Mouse (Mus musculus) CD4-positive, CD25-positive, alpha-beta regulatory T cell, adult 2 months (primary cell): ENCODE measurements around the gene Sox18.

Experiments
- DNase-seq: peaks from one replicate; pipeline ENCODE4 v3.0.0-alpha.2; 2012; ENCODE audit warnings: low read depth, low spot score

Gene Sox18

DNA sequence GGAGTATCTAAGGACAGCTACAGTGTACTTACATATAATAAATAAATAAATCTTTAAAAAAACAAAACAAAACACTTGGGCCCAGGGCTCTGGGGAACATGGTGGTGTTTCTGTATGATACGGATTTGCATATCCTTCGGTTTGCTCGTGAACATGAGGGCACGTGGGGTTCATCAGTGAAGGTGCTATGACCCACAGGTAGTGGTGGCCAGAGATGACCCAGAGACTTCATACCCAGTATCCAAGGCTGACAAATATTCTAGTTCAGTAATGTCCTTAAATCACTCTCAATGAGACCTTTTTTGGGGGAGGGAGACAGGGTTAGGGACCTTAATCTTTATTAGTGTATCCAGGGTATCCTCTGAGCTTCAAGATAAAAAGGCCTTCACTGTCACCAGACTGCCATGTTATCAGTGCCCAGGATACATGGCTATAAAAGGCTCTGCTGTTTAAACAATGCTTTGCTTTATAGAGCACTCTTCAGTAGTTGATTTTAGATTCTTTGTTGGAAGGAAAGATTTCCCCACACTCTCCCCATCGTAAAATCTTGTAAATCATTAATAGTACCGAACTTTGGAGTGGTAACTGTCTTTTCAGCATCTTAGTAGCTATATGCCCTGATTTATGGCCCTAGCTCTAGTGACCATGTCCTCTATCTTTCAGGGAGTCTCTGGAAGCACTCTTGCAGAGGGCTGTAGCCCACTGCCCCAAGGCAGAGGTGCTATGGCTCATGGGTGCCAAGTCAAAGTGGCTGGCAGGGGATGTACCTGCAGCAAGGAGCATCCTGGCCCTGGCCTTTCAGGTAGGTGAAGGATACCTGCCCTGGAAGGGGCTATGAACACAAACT is 24.6 kb downstream of the Sox18 start:
- DNase-seq = no peak

DNA sequence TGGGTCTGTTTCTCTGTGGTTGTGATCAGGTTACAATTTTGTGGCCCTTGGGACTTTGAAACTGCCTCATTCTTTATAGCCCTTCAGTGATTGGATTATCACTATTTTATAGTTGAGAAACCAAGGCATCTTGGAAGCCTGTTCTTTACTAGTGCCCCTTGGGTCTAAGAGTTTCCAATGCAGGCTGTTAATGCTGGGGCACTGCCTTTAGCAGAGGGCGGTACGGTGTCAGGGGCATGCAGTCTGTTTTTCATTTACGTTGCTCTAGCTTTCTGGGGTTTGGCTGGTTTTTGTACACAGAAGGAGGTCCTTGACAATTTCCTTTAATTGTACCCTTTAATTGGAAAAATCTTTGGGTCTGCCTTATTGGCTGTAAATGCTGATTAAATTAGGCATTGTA is 25.8 kb downstream of the Sox18 start:
- no peak for DNase-seq

DNA sequence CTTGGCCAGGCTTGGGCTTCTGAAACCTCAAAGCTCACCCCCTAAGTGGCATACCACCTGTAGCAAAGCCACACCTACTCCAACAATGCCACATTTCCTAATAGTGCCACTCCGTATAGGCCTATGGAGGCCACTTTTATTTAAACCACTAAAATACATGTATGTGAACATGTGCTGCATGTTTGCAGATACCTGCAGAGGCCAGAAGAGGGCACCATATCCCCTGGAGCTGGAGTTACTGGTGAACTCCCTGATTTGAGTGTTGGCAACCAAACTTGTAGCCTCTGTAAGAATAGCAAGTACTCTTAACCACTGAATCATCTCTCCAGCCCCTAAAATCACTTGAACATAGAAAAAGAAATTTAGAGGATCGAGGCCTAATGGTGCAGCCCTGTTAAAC is 27.1 kb downstream of the Sox18 start:
- peak; percentile 67 for DNase-seq

DNA sequence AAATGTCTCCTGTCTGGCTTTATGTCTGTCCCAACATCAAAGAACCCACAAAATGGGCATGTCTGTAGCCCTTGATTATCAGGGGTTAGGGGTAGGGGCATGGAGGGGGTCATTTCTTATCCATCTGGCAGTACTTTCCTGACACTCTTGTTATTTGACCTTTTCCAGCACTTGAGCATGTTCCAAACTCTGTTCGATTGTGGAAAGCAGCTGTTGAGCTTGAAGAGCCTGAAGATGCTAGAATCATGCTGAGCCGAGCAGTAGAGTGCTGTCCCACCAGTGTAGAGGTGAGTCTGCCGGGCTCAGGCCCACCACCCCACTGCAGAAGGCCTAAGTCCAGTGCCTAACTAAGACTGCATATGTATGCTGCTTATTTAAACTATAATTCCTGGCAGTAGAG is 35.6 kb downstream of the Sox18 start:
- DNase-seq = no peak

DNA sequence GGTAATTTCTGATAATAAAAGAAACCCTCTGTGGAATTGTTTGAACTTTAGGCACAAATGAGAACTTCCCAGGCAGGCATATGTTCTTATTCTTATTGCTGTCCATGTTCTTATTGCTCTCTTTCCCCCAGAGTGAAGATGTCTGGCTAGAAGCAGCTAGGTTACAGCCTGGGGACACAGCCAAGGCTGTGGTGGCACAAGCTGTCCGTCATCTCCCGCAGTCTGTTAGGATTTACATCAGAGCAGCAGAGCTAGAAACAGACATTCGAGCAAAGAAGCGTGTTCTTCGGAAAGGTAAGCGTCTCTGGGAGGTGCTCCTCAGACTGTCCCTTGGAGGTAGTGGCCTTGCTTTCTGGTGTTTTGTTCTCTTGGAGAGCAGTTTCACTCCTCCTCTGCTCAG is 38.8 kb downstream of the Sox18 start:
- DNase-seq = no peak

DNA sequence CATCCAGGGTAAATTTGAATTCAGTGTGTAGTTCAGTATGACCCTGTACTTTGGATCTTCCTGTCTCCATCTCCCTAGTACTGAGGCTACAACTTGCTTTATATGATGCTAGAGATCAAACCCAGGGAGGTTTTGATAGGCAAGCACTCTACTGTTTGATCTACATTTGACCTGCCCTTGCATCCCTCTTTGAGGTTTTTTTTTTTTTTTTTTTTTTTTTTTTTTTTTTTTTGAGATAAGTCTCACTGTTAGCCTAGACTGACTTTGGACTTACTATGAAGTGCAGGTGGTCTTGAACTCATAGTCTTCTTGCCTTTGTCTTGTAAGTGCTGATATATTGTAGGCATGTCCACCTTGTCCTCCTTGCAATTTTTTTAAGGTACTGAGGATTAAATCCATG is 43.0 kb downstream of the Sox18 start:
- no peak for DNase-seq

DNA sequence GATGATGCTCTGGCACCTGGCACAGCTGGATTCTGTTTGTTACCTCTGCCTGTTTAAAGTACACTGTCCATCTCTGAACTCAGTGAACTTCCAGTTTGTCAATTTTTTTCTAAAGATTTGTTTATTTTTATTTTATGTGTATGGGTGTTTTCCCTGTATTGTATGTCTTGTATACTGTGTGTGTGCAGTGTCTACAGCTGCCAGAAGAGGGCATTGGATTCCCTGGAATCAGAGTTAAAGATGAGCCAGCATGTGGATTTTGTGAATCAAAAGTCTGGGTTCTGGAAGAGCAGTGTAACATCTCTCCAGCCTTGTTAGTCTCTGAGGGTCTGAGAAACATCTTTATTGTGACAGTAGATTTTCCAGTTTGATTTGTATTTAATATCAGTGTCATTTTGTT is 48.0 kb downstream of the Sox18 start:
- peak; percentile 36 for DNase-seq
